In genomic region chr13:23464841-23465366, GRCm38 (mm10) we compare ENCODE assay signal across 9 mouse cellular contexts. TPM values are rescaled to one million over a fixed set of nuclear protein-coding genes. Genes with fewer than 3 reads are reported as not detected.
DNase-seq lines count a peak whose midpoint lies in the region; ATAC-seq and TF ChIP-seq lines count a peak whose summit lies in the region.
"Had no signal": no experiment of that assay in that cellular context is flagged by ENCODE, and none has a peak within 500 bp of the region (broad histone marks: within the 10 kb centered on the region; RNA-seq: fewer than 3 reads in every experiment).

No protein-coding gene starts in this region.

- no peak for TF ChIP-seq CTCF in G1E (IDR thresholded peaks at IDR 0.05; ENCODE audit: low read depth, low read length)
- no peak for TF ChIP-seq CTCF in stomach, postnatal 0 days (IDR thresholded peaks at IDR 0.05; ENCODE audit: low read depth)

- ATAC-seq in G1E (ENCODE audit: extremely low read depth, insufficient number of reproducible peaks, low FRiP score, poor library complexity, severe bottlenecking), result no peak
- peak; percentile 27; the same call in 1 of the 2 replicates for ATAC-seq in granulocyte monocyte progenitor cell, adult 5-6 weeks (replicated peaks; ENCODE audit: poor library complexity, severe bottlenecking)
- 0 out of 2 replicates have a peak, but pooled peaks have one; percentile 10 for ATAC-seq in liver, embryonic 15.5 days (ENCODE audit: insufficient read depth)
- ATAC-seq in stomach, postnatal 0 days (ENCODE audit: low FRiP score, low TSS enrichment), result no peak

- peak overlapping the region; percentile 81 for H3K9ac ChIP-seq in liver, embryonic 15.5 days
- peak overlapping the region; percentile 18 for H3K9ac ChIP-seq in stomach, postnatal 0 days (ENCODE audit: low read length)

- no peaks in the 10 kb centered on the region for H3K9me3 ChIP-seq in G1E (replicated peaks)
- no peaks in the 10 kb centered on the region for H3K9me3 ChIP-seq in liver, embryonic 15.5 days (replicated peaks)
- no peaks in the 10 kb centered on the region for H3K9me3 ChIP-seq in stomach, postnatal 0 days (ENCODE audit: control insufficient read depth, low read length)

- H3K36me3 ChIP-seq in G1E (replicated peaks), result no peaks in the 10 kb centered on the region
- no peaks in the 10 kb centered on the region for H3K36me3 ChIP-seq in liver, embryonic 15.5 days (replicated peaks)
- no peaks in the 10 kb centered on the region for H3K36me3 ChIP-seq in stomach, postnatal 0 days (ENCODE audit: control insufficient read depth, insufficient read depth, low read length)

- H3K4me1 ChIP-seq in G1E (ENCODE audit: insufficient read depth, low read depth, low read length), result peaks cover 51% of the 10 kb centered on the region
- H3K4me1 ChIP-seq in liver, embryonic 15.5 days (replicated peaks), result peaks cover 56% of the 10 kb centered on the region
- H3K4me1 ChIP-seq in stomach, postnatal 0 days (replicated peaks; ENCODE audit: control insufficient read depth, insufficient read depth), result peaks cover 2% of the 10 kb centered on the region; the same call in 1 of the 2 replicates

- no peaks in the 10 kb centered on the region for H3K27me3 ChIP-seq in G1E (ENCODE audit: insufficient read depth, low read length)
- H3K27me3 ChIP-seq in liver, embryonic 15.5 days, result no peaks in the 10 kb centered on the region
- no peaks in the 10 kb centered on the region for H3K27me3 ChIP-seq in stomach, postnatal 0 days (ENCODE audit: control insufficient read depth, insufficient read depth, low read length)

- peak overlapping the region; percentile 88 for H3K27ac ChIP-seq in liver, embryonic 15.5 days (replicated peaks)
- H3K27ac ChIP-seq in stomach, postnatal 0 days (replicated peaks), result no peak overlapping the region

- peak overlapping the region; percentile 70 for H3K4me3 ChIP-seq in G1E (ENCODE audit: low read depth, low read length)
- peak overlapping the region; percentile 73 for H3K4me3 ChIP-seq in liver, embryonic 15.5 days (replicated peaks)
- peak overlapping the region; percentile 49 for H3K4me3 ChIP-seq in stomach, postnatal 0 days (ENCODE audit: low read depth, low read length)

- peak overlapping the region; percentile 90 for H3K4me2 ChIP-seq in liver, embryonic 15.5 days
- peak overlapping the region; percentile 74 for H3K4me2 ChIP-seq in stomach, postnatal 0 days (replicated peaks; ENCODE audit: low read depth)

- WGBS in liver, embryonic 15.5 days (ENCODE audit: insufficient replicate concordance), result under 1% methylated on average over 11 of the region's 11 CpGs
- WGBS in stomach, postnatal 0 days, result 16% methylated on average over 11 of the region's 11 CpGs

- DNase-seq in embryo, embryonic 10.5 days (ENCODE audit: low spot score), result peak; percentile 56
- no peak for DNase-seq in embryo, embryonic 10 days (ENCODE audit: low spot score)
- no peak for DNase-seq in G1E (ENCODE audit: low spot score)
- peak; percentile 13 for DNase-seq in stomach, postnatal 0 days (ENCODE audit: low spot score)
- DNase-seq in ovary, adult 18-20 months (ENCODE audit: low spot score), result no peak
- DNase-seq in kidney, postnatal 14 days, result no peak

- TF ChIP-seq EP300 in stomach, postnatal 0 days (optimal IDR thresholded peaks at IDR 0.05), result no peak

RNA-seq across cellular contexts. Expression of gene Btn1a1, which starts 0.8 kb away (rescaled TPM):
- total RNA-seq in G1E (2014; fragmentation: Nextera tagmentation), result 18.3 and 31.6 TPM in 2 replicates
- 0.82 and 1.5 TPM in 2 replicates for total RNA-seq in G1E (2017)
- polyA plus RNA-seq in G1E (2012), result 0.75 and 0.80 TPM in 2 replicates
- total RNA-seq in granulocyte monocyte progenitor cell, adult 5-6 weeks (2014; fragmentation: Nextera tagmentation), result not detected in 2 replicates
- total RNA-seq in granulocyte monocyte progenitor cell, adult 5-6 weeks (2017), result not detected in 2 replicates
- polyA plus RNA-seq in liver, embryonic 15.5 days (2015; fragmentation: Nextera tagmentation; extraction: Ambion mirVana), result 1.6 and 2.1 TPM in 2 replicates
- 0.05 TPM in 1 of 2 replicates, not detected in the other for polyA plus RNA-seq in stomach, postnatal 0 days (2015; fragmentation: Nextera tagmentation; extraction: Ambion mirVana)
- polyA plus RNA-seq: C2C12 had no signal

RNA-seq across cellular contexts. Expression of gene Btn2a2, which starts 23.8 kb away (rescaled TPM):
- total RNA-seq in G1E (2014; fragmentation: Nextera tagmentation) (not detected in 2 replicates), G1E (2017) (0.06 and 0.22 TPM in 2 replicates)
- polyA plus RNA-seq in G1E (2012), result not detected in 2 replicates
- not detected in 2 replicates for total RNA-seq in granulocyte monocyte progenitor cell, adult 5-6 weeks (2014; fragmentation: Nextera tagmentation)
- total RNA-seq in granulocyte monocyte progenitor cell, adult 5-6 weeks (2017), result not detected in 2 replicates
- not detected in 2 replicates for polyA plus RNA-seq in liver, embryonic 15.5 days (2015; fragmentation: Nextera tagmentation; extraction: Ambion mirVana)
- polyA plus RNA-seq in stomach, postnatal 0 days (2015; fragmentation: Nextera tagmentation; extraction: Ambion mirVana), result 0.04 and 0.07 TPM in 2 replicates

RNA-seq across cellular contexts. Expression of gene Abt1, which starts 41.2 kb away (rescaled TPM):
- total RNA-seq in G1E (2014; fragmentation: Nextera tagmentation), result 3.7 and 4.0 TPM in 2 replicates
- total RNA-seq in G1E (2017), result 9.5 and 11.4 TPM in 2 replicates
- polyA plus RNA-seq in G1E (2012), result 6.5 and 6.9 TPM in 2 replicates
- 2.9 and 5.7 TPM in 2 replicates for total RNA-seq in granulocyte monocyte progenitor cell, adult 5-6 weeks (2014; fragmentation: Nextera tagmentation)
- 11.0 and 13.7 TPM in 2 replicates for total RNA-seq in granulocyte monocyte progenitor cell, adult 5-6 weeks (2017)
- polyA plus RNA-seq in liver, embryonic 15.5 days (2015; fragmentation: Nextera tagmentation; extraction: Ambion mirVana), result 5.1 and 5.2 TPM in 2 replicates
- 7.1 and 7.4 TPM in 2 replicates for polyA plus RNA-seq in stomach, postnatal 0 days (2015; fragmentation: Nextera tagmentation; extraction: Ambion mirVana)

Comparison
In these comparisons a context has a peak if more than half of its experiments do, and no peak if none do; other contexts are left out.
1. DNase-seq: peak in embryo, embryonic 10.5 days (single experiment) and stomach, postnatal 0 days (single experiment); none in embryo, embryonic 10 days (single experiment), G1E (single experiment), ovary, adult 18-20 months (single experiment) and kidney, postnatal 14 days (single experiment).
2. ATAC-seq: peak in granulocyte monocyte progenitor cell, adult 5-6 weeks (single experiment) and liver, embryonic 15.5 days (single experiment); none in G1E (single experiment) and stomach, postnatal 0 days (single experiment).
3. Peak in every context shown above with its lines, with median percentiles within 50 percentile points of each other: H3K4me3 ChIP-seq.